Mouse (Mus musculus) myocyte (in vitro differentiated cells): ENCODE data around the gene Tgfb1. TPM values are rescaled to one million over a fixed set of nuclear protein-coding genes. Genes with fewer than 3 reads are reported as not detected.

Experiments used
- H3K27me3 ChIP-seq: one replicate; pipeline ENCODE4 v1.6.1; 2011; ENCODE audit not compliant: control insufficient read depth, insufficient read depth, insufficient read length
- H3K36me3 ChIP-seq: one replicate; pipeline ENCODE4 v1.6.1; 2011; ENCODE audit not compliant: control insufficient read depth, insufficient read depth
- H3K4me2 ChIP-seq: one replicate; pipeline ENCODE4 v1.6.1; 2011; ENCODE audit warnings: low read depth, control low read depth
- H3K4me3 ChIP-seq: one replicate; pipeline ENCODE4 v1.5.1; 2011; ENCODE audit warnings: mild to moderate bottlenecking, control low read depth, moderate library complexity
- H3K79me2 ChIP-seq: one replicate; pipeline ENCODE4 v1.6.1; 2011; ENCODE audit not compliant: control insufficient read depth, insufficient read depth
- H3ac ChIP-seq: one replicate; pipeline ENCODE4 v1.6.1; 2011; ENCODE audit not compliant: control insufficient read depth, insufficient read length
- CEBPB ChIP-seq: IDR thresholded peaks from 2 replicates; pipeline ENCODE4 v1.6.1; 2011; ENCODE audit warnings: mild to moderate bottlenecking, moderate library complexity; ENCODE audit not compliant: poor library complexity, insufficient read depth, severe bottlenecking
- E2F4 ChIP-seq: IDR thresholded peaks from one replicate; pipeline ENCODE4 v1.6.1; 2011; ENCODE audit warnings: mild to moderate bottlenecking, control low read depth, moderate library complexity; ENCODE audit not compliant: insufficient read depth
- MAX ChIP-seq: IDR thresholded peaks from one replicate; pipeline ENCODE4 v1.6.1; 2011; ENCODE audit warnings: low read depth, mild to moderate bottlenecking, control low read depth
- MYOD1 ChIP-seq, 3 experiments: IDR thresholded peaks; one replicate each; pipeline ENCODE4 v1.6.1; 2011; ENCODE audit warnings: control low read depth in 2 of 3, low read depth in 2 of 3, mild to moderate bottlenecking in 2 of 3, moderate library complexity in 1 of 3; ENCODE audit not compliant: insufficient read length in 2 of 3, control insufficient read depth in 1 of 3
- MYOG ChIP-seq, 3 experiments: IDR thresholded peaks; one replicate each; pipeline ENCODE4 v1.6.1; 2011; ENCODE audit warnings: control low read depth in 2 of 3, low read depth in 2 of 3, mild to moderate bottlenecking in 2 of 3; ENCODE audit not compliant: insufficient read length in 2 of 3, control insufficient read depth in 1 of 3, insufficient read depth in 1 of 3
- POLR2A ChIP-seq: IDR thresholded peaks from one replicate; pipeline ENCODE4 v1.6.1; 2011; ENCODE audit warnings: low read depth, mild to moderate bottlenecking, control low read depth, moderate library complexity; ENCODE audit not compliant: insufficient read length
- POLR2AphosphoS2 ChIP-seq: IDR thresholded peaks from one replicate; pipeline ENCODE4 v1.6.1; 2011; ENCODE audit warnings: low read depth, control low read depth; ENCODE audit not compliant: insufficient read length
- REST ChIP-seq: IDR thresholded peaks from one replicate; pipeline ENCODE4 v1.6.1; 2011; ENCODE audit warnings: mild to moderate bottlenecking, control low read depth, moderate library complexity; ENCODE audit not compliant: insufficient read depth, insufficient read length
- SRF ChIP-seq: IDR thresholded peaks from one replicate; pipeline ENCODE4 v1.6.1; 2011; ENCODE audit warnings: low read depth; ENCODE audit not compliant: control insufficient read depth, insufficient read length
- TCF12 ChIP-seq: IDR thresholded peaks from one replicate; pipeline ENCODE4 v1.6.1; 2011; ENCODE audit warnings: mild to moderate bottlenecking, control low read depth; ENCODE audit not compliant: poor library complexity, insufficient read depth, severe bottlenecking
- TCF3 ChIP-seq: IDR thresholded peaks from one replicate; pipeline ENCODE4 v1.6.1; 2011; ENCODE audit warnings: low read depth, control low read depth; ENCODE audit not compliant: insufficient read length
- USF1 ChIP-seq: IDR thresholded peaks from one replicate; pipeline ENCODE4 v1.6.1; 2011; ENCODE audit warnings: low read depth, mild to moderate bottlenecking, control low read depth, moderate library complexity
- polyA plus RNA-seq: library from polyadenylated mRNA; unstranded; fragments of >200 nt; fragmentation: generic; extraction: Trizol; gene quantifications from one replicate; pipeline ENCODE4 v1.2.1, GENCODE M21; 2012; ENCODE audit warnings: missing spikeins

The Tgfb1 gene
- polyA plus RNA-seq, 1 experiment = 78.2 TPM

DNA sequence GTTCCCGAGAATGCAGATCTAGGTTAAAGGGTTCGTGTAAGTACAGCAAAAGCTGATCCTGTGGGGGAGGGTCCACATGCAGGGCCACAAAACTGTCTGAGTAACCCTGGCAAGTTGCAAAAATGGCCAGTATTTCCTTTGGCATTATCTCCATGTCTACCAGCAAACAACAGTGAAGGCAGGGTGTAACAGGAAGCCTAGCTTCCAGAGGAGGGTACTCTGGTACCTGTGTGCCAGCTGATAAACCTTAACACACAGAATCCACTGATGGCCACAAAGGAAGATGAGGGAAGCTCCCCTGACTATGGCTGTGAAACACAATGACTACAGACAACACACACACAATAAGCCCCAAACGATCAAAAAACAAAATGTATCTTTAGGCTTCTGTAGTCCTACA lies 51.5 kb downstream of the Tgfb1 start:
- H3K36me3 ChIP-seq = peaks cover 77% of the 10 kb centered on the region
- H3K27me3 ChIP-seq = no peaks in the 10 kb centered on the region
- H3ac ChIP-seq = no peak overlapping the region
- no peak overlapping the region for H3K4me2 ChIP-seq
- no peak overlapping the region for H3K4me3 ChIP-seq
- H3K79me2 ChIP-seq = no peaks in the 10 kb centered on the region
- no peak for TF ChIP-seq MYOG (IDR thresholded peaks at IDR 0.05; ENCODE audit: control insufficient read depth in 1 of 3, insufficient read depth in 1 of 3, insufficient read length in 2 of 3, low read depth in 2 of 3)
- no peak for TF ChIP-seq MYOD1 (IDR thresholded peaks at IDR 0.05; ENCODE audit: control insufficient read depth in 1 of 3, insufficient read length in 2 of 3, low read depth in 2 of 3)
- TF ChIP-seq REST = no peak
- no peak for TF ChIP-seq CEBPB
- no peak for TF ChIP-seq MAX
- no peak for TF ChIP-seq TCF12
- TF ChIP-seq TCF3 = no peak
- TF ChIP-seq POLR2AphosphoS2 = no peak
- no peak for TF ChIP-seq USF1

DNA sequence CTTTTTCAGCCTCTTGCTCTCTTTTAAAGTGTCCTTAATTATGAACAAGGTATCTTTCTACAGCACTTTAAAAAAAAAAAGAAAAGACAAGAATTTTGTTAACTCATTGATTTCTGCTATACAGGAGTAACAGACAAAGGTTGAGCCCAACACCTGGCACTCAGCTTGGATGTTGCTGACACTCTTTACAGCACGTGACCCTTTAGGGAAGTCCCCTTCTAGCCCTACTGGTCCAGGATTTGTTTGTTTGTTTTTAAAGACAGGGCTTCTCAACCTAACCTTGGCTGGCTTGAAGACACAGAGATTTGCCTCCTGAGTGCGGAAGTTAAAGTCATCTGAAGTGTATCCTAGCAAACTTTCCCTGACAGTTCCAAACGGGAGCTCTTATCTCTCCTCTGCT lies 60.0 kb downstream of the Tgfb1 start:
- Histone ChIP-seq H3K36me3 (peaks cover 83% of the 10 kb centered on the region), H3K79me2 (peaks cover 32% of the 10 kb centered on the region), H3K4me3 (no peak overlapping the region), H3K4me2 (no peak overlapping the region), H3K27me3 (no peaks in the 10 kb centered on the region), H3ac (no peak overlapping the region)
- TF ChIP-seq MYOD1 (IDR thresholded peaks at IDR 0.05; ENCODE audit: control insufficient read depth in 1 of 3, insufficient read length in 2 of 3, low read depth in 2 of 3) (no peak), TCF12 (no peak), SRF (no peak), USF1 (no peak), TCF3 (no peak), POLR2AphosphoS2 (no peak), E2F4 (no peak), CEBPB (no peak), MAX (no peak)

DNA sequence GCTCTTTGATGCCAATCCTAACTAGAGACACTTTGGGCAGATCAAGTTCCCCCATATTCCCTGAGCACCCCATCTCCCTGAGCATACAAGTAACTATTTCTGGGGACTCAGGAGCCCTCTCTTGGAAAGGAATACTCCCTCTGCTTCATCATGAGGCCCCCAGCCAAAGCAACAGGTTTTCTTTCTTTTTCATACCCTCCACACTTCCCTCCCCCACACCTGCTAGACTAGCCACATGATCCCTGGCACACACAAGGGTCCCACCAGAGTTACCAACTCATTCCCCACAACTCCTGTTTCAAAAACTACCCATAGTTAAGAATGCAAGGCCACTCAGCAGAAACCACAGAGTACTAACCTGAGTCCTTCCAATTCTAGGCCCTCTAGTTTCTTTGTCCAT lies 66.3 kb downstream of the Tgfb1 start:
- peaks cover 29% of the 10 kb centered on the region for H3K36me3 ChIP-seq
- peak overlapping the region; percentile 72 for H3ac ChIP-seq
- no peaks in the 10 kb centered on the region for H3K27me3 ChIP-seq
- H3K79me2 ChIP-seq = peaks cover 55% of the 10 kb centered on the region
- peak overlapping the region; percentile 95 for H3K4me3 ChIP-seq
- peak overlapping the region; percentile 86 for H3K4me2 ChIP-seq
- TF ChIP-seq E2F4 (no peak), SRF (no peak), USF1 (no peak), TCF12 (no peak), MYOG (IDR thresholded peaks at IDR 0.05; ENCODE audit: control insufficient read depth in 1 of 3, insufficient read depth in 1 of 3, insufficient read length in 2 of 3, low read depth in 2 of 3) (no peak), CEBPB (no peak), POLR2AphosphoS2 (no peak)

DNA sequence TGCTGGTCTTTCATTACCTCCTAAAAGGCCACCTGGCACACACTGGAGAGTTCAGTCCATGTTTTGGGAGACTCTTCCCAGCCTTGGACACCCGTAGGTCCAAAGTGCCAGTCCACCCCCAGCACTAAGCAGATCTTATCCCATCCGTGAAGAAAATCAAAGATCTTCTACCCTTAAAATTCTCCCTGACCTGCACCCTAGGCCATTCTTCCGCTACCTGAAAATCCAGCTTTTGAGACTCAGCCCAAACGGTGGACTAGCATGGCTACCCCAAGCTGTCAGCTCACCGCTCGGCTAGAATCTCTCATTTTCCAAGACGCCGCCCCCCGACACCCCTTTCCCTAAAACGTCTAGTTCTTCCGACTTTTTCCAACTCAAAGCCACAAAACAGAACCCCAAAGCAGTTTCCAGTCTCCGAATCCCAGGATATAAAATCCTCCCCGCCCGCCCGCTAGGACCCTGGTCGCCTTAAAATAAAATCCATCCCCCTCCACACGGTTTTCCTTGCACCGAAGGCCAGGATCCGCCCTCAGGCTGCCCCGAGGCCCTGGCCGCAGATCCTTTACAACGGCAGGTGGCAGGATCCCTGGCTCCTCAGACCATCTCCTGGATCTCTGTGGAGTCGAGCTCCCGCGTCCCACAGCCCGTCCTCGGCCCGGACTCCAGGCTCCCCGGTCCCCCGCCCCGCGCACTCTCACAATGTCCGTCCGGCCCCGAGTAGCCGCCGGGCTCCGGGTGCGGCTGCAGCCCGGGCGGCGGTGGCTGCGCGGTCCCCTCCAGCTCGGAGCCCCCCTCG lies 67.0 kb downstream of the Tgfb1 start:
- H3ac ChIP-seq = peak overlapping the region; percentile 72
- peak overlapping the region; percentile 95 for H3K4me3 ChIP-seq
- TF ChIP-seq MYOD1 (IDR thresholded peaks at IDR 0.05; ENCODE audit: control insufficient read depth in 1 of 3, insufficient read length in 2 of 3, low read depth in 2 of 3) (no peak), POLR2A (no peak), TCF3 (no peak), MYOG (IDR thresholded peaks at IDR 0.05; ENCODE audit: control insufficient read depth in 1 of 3, insufficient read depth in 1 of 3, insufficient read length in 2 of 3, low read depth in 2 of 3) (no peak), REST (no peak), CEBPB (no peak)
- peaks cover 29% of the 10 kb centered on the region for H3K36me3 ChIP-seq
- peak overlapping the region; percentile 86 for H3K4me2 ChIP-seq
- peaks cover 51% of the 10 kb centered on the region for H3K79me2 ChIP-seq
- no peaks in the 10 kb centered on the region for H3K27me3 ChIP-seq

DNA sequence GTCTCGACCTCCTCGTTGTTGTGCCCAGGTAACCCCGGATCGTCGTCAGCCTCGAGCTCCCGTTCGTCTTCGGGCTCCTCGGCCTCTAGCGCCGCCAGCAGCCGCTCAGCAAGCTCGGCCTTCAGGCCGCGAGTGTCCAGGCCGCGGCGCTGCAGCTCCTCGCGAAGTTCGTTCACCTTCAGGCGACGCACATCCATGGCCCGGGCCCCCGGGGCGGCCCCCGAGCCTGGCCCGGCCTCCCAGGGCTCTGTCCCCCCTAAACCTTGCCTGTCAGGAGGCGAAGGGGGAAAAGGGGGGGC lies 67.6 kb downstream of the Tgfb1 start:
- TF ChIP-seq USF1 = no peak
- TF ChIP-seq POLR2A = peak; percentile 30
- peak in 1 of 3 experiments; percentile 1 for TF ChIP-seq MYOD1 (IDR thresholded peaks at IDR 0.05; ENCODE audit: control insufficient read depth in 1 of 3, insufficient read length in 2 of 3, low read depth in 2 of 3)
- peak in 1 of 3 experiments; percentile 25 for TF ChIP-seq MYOG (IDR thresholded peaks at IDR 0.05; ENCODE audit: control insufficient read depth in 1 of 3, insufficient read depth in 1 of 3, insufficient read length in 2 of 3, low read depth in 2 of 3)
- peak overlapping the region; percentile 95 for H3K4me3 ChIP-seq
- no peaks in the 10 kb centered on the region for H3K27me3 ChIP-seq
- H3ac ChIP-seq = peak overlapping the region; percentile 72
- H3K4me2 ChIP-seq = no peak overlapping the region
- peaks cover 27% of the 10 kb centered on the region for H3K36me3 ChIP-seq
- peaks cover 45% of the 10 kb centered on the region for H3K79me2 ChIP-seq

Other genes with a start within 250 kb of the Tgfb1 start
- gene Ceacam1, start 209.4 kb upstream of the Tgfb1 start, polyA plus RNA-seq = not detected
- gene Ceacam2, start 147.1 kb upstream of the Tgfb1 start, polyA plus RNA-seq = not detected
- gene Erich4, start 71.1 kb upstream of the Tgfb1 start, polyA plus RNA-seq = not detected
- 13.0 TPM for gene Dmac2, start 67.6 kb upstream of the Tgfb1 start, polyA plus RNA-seq
- gene B3gnt8, start 60.3 kb upstream of the Tgfb1 start, polyA plus RNA-seq = 3.1 TPM
- 54.9 TPM for gene Bckdha, start 28.0 kb upstream of the Tgfb1 start, polyA plus RNA-seq
- gene Exosc5, start 27.8 kb upstream of the Tgfb1 start, polyA plus RNA-seq = 43.5 TPM
- gene Tmem91, start 11.8 kb upstream of the Tgfb1 start, polyA plus RNA-seq = 0.40 TPM
- 40.7 TPM for gene B9d2, start 6.2 kb upstream of the Tgfb1 start, polyA plus RNA-seq
- gene Ccdc97, start 32.1 kb downstream of the Tgfb1 start, polyA plus RNA-seq = 44.5 TPM
- 76.2 TPM for gene Hnrnpul1, start 67.8 kb downstream of the Tgfb1 start, polyA plus RNA-seq
- 112 TPM for gene Axl, start 101.7 kb downstream of the Tgfb1 start, polyA plus RNA-seq
- 0.05 TPM for gene Cyp2s1, start 129.9 kb downstream of the Tgfb1 start, polyA plus RNA-seq
- 0.02 TPM for gene Cyp2b10, start 210.6 kb downstream of the Tgfb1 start, polyA plus RNA-seq